In the genomic region with DNA sequence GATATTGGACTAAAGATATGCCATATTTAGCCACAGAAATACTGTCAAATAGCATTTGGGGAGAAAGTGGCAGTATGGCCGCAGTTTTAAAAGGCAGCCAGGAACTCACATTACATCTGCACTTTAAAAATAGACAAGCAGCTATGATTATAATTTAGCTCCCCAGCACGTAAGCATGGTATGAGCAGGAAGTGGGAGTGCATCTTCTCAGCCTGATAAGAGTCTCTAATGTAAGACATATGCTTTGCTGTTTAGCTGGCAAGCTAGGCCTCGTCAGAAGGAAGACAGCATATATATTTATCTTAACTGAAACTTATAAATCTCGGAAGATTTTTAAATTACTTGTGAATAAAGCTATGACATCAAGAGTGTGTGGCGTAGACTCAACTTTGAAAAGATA, we compare ENCODE assay signal across 11 mouse cellular contexts. TPM values are rescaled to one million over a fixed set of nuclear protein-coding genes. Genes with fewer than 3 reads are reported as not detected.
DNase-seq lines count a peak whose midpoint lies in the region; ATAC-seq lines count a peak whose summit lies in the region.
"Had no signal": no experiment of that assay in that cellular context is flagged by ENCODE, and none has a peak within 500 bp of the region (broad histone marks: within the 10 kb centered on the region; RNA-seq: fewer than 3 reads in every experiment).

No protein-coding gene starts in this region.

- H3K27me3 ChIP-seq in heart, embryonic 16.5 days (ENCODE audit: control insufficient read depth, insufficient read depth, low read length): no peaks in the 10 kb centered on the region
- H3K27me3 ChIP-seq in lung, embryonic 15.5 days: no peaks in the 10 kb centered on the region
- H3K27me3 ChIP-seq: hindbrain, embryonic 15.5 days; limb, embryonic 15.5 days had no signal

- H3K4me1 ChIP-seq in heart, embryonic 16.5 days (ENCODE audit: control insufficient read depth, insufficient read depth, low read length): peaks cover 14% of the 10 kb centered on the region
- H3K4me1 ChIP-seq in lung, embryonic 15.5 days: peaks cover 24% of the 10 kb centered on the region
- H3K4me1 ChIP-seq: hindbrain, embryonic 15.5 days; limb, embryonic 15.5 days had no signal

- H3K9me3 ChIP-seq in heart, embryonic 16.5 days (replicated peaks; ENCODE audit: control insufficient read depth, low read length): no peaks in the 10 kb centered on the region
- no peaks in the 10 kb centered on the region for H3K9me3 ChIP-seq in lung, embryonic 15.5 days
- H3K9me3 ChIP-seq: hindbrain, embryonic 15.5 days; limb, embryonic 15.5 days had no signal

- ATAC-seq in heart, embryonic 16.5 days (replicated peaks; ENCODE audit: extremely low read depth, insufficient read depth, low FRiP score): peak; percentile 32; the same call in 1 of the 2 replicates
- ATAC-seq in lung, embryonic 15.5 days (ENCODE audit: borderline replicate concordance, extremely low read depth, low FRiP score, low TSS enrichment): peak; percentile 77; the same call in 1 of the 2 replicates
- ATAC-seq in inflammation-experienced regulatory T-cells, adult 6 months: peak; percentile 25

- H3K4me2 ChIP-seq in heart, embryonic 16.5 days (ENCODE audit: low read depth, low read length): no peak overlapping the region
- H3K4me2 ChIP-seq in lung, embryonic 15.5 days: no peak overlapping the region
- H3K4me2 ChIP-seq: hindbrain, embryonic 15.5 days; limb, embryonic 15.5 days had no signal

- DNase-seq in heart, adult 8-10 months (ENCODE audit: low spot score): no peak
- DNase-seq in lung, postnatal 4 days: no peak
- DNase-seq in MEL-GATA-1-ER (ENCODE audit: extremely low read depth, low read depth): peak; percentile 81
- DNase-seq in cerebellum, postnatal 4 days (ENCODE audit: low spot score in 2 of 2): no peak

- 35% methylated on average over 5 of the region's 5 CpGs for WGBS in heart, embryonic 16.5 days
- WGBS in lung, embryonic 15.5 days: 32% methylated on average over 5 of the region's 5 CpGs

- H3K27ac ChIP-seq in heart, embryonic 16.5 days (ENCODE audit: low read length): peak overlapping the region; percentile 36; the same call in 1 of the 2 replicates
- peak overlapping the region; percentile 43 for H3K27ac ChIP-seq in lung, embryonic 15.5 days
- H3K27ac ChIP-seq: hindbrain, embryonic 15.5 days; macrophage had no signal

- H3K4me3 ChIP-seq in heart, embryonic 16.5 days (ENCODE audit: low read length): no peak overlapping the region
- H3K4me3 ChIP-seq in lung, embryonic 15.5 days: no peak overlapping the region
- H3K4me3 ChIP-seq: hindbrain, embryonic 15.5 days; limb, embryonic 15.5 days; myocyte had no signal

- H3K9ac ChIP-seq in heart, embryonic 16.5 days (ENCODE audit: low read length): no peak overlapping the region
- H3K9ac ChIP-seq in lung, embryonic 15.5 days: no peak overlapping the region
- H3K9ac ChIP-seq: hindbrain, embryonic 15.5 days; limb, embryonic 15.5 days had no signal

- H3K36me3 ChIP-seq in heart, embryonic 16.5 days (ENCODE audit: control insufficient read depth, insufficient read depth): no peaks in the 10 kb centered on the region
- no peaks in the 10 kb centered on the region for H3K36me3 ChIP-seq in lung, embryonic 15.5 days
- H3K36me3 ChIP-seq: hindbrain, embryonic 15.5 days; limb, embryonic 15.5 days had no signal

RNA-seq across cellular contexts. Expression of gene Sept7, which starts 32.4 kb away (rescaled TPM):
- 228 and 273 TPM in 2 replicates for polyA plus RNA-seq in heart, embryonic 16.5 days (2015; fragmentation: Nextera tagmentation; extraction: Ambion mirVana)
- total RNA-seq in heart, adult 8-10 months (2022): 100 to 1,000 TPM in 3 of 4 experiments, 10 to 100 TPM in 1; 97.5 to 117 (median 108) TPM
- 296 and 305 TPM in 2 replicates for polyA plus RNA-seq in lung, embryonic 15.5 days (2015; fragmentation: Nextera tagmentation; extraction: Ambion mirVana)
- polyA plus RNA-seq in inflammation-experienced regulatory T-cells, adult 6 months (2017; shearing (Covaris generic)): 100 to 1,000 TPM; 405 to 568 (median 467) TPM

Comparison
In these comparisons a context has a peak if more than half of its experiments do, and no peak if none do; other contexts are left out.
1. ATAC-seq: peak in every context shown above with its lines; median percentile 77 in lung, embryonic 15.5 days; 32 in heart, embryonic 16.5 days; 25 in inflammation-experienced regulatory T-cells, adult 6 months.